In the genomic region with DNA sequence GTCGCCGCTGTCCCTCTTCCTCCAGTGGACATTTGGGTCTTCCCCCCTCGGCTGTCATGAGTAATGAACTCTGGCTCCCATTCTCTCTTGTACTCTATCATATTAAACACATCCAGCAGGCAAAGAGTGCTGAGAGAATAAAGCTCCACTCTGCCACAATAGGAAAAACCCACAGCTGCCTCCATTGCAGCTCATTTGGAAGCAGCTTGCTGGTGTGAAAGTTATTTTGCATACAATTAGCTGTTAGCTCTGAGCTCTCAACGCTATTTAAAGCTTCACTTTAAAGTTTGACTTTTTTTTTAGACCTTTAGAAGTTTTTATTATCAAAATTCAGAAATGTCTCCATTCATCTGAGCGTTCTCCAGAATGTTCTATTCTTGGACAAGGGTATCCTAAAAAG, we compare ENCODE assay signal across 30 mouse cellular contexts. TPM values are rescaled to one million over a fixed set of nuclear protein-coding genes. Genes with fewer than 3 reads are reported as not detected.
"Had no signal": no experiment of that assay in that cellular context is flagged by ENCODE, and none has a peak within 500 bp of the region (broad histone marks: within the 10 kb centered on the region; RNA-seq: fewer than 3 reads in every experiment).

No protein-coding gene starts in this region.

- ATAC-seq: hindbrain, postnatal 0 days; intestine, embryonic 16.5 days had no signal

- H3K27ac ChIP-seq: gastrocnemius, adult 2 months; heart, adult 2 months; heart, embryonic 13.5 days; heart, embryonic 15.5 days; hindbrain, embryonic 13.5 days; hindbrain, embryonic 15.5 days; hindbrain, postnatal 0 days; kidney, embryonic 15.5 days; kidney, postnatal 0 days; left cerebral cortex, adult 2 months; limb, embryonic 10.5 days; limb, embryonic 12.5 days had no signal

- H3K4me2 ChIP-seq: heart, embryonic 11.5 days; heart, embryonic 13.5 days; heart, embryonic 15.5 days; hindbrain, embryonic 13.5 days; hindbrain, embryonic 15.5 days; kidney, embryonic 15.5 days; limb, embryonic 12.5 days; liver, embryonic 11.5 days had no signal

- H3K27me3 ChIP-seq: heart, embryonic 15.5 days; kidney, embryonic 15.5 days; limb, embryonic 12.5 days had no signal

- DNase-seq: gastrocnemius, adult 2 months; gastrocnemius, postnatal 10 days; gastrocnemius, postnatal 36 days; heart, adult 11 months; heart, adult 2 months; heart, postnatal 14 days; heart, postnatal 36 days; kidney, adult 11 months; kidney, adult 2 months; kidney, adult 9 months; kidney, postnatal 14 days; kidney, postnatal 36 days; layer of hippocampus, adult 9-11 months; liver had no signal

- H3K9ac ChIP-seq: heart, embryonic 13.5 days; heart, embryonic 15.5 days; hindbrain, embryonic 13.5 days; hindbrain, embryonic 15.5 days; kidney, embryonic 15.5 days; limb, embryonic 12.5 days had no signal

- H3K9me3 ChIP-seq: heart, embryonic 13.5 days; heart, embryonic 15.5 days; hindbrain, embryonic 13.5 days; hindbrain, embryonic 15.5 days; kidney, embryonic 15.5 days; limb, embryonic 10.5 days; limb, embryonic 12.5 days had no signal

- H3K4me3 ChIP-seq: gastrocnemius, adult 2 months; heart, adult 2 months; heart, embryonic 13.5 days; heart, embryonic 15.5 days; hindbrain, embryonic 13.5 days; hindbrain, embryonic 15.5 days; kidney, embryonic 15.5 days; left cerebral cortex, adult 2 months; limb, embryonic 10.5 days; limb, embryonic 12.5 days had no signal

- H3K36me3 ChIP-seq: heart, embryonic 13.5 days; heart, embryonic 15.5 days; hindbrain, embryonic 13.5 days; hindbrain, embryonic 15.5 days; kidney, embryonic 15.5 days; limb, embryonic 10.5 days; limb, embryonic 12.5 days had no signal

RNA-seq across cellular contexts. Expression of a gene that starts 39.8 kb away (rescaled TPM):
- total RNA-seq: gastrocnemius, adult 2 months; gastrocnemius, postnatal 36 days; heart, postnatal 14 days; heart, postnatal 36 days; hematopoietic stem cell, adult 5-6 weeks had no signal
- polyA plus RNA-seq: gonadal fat pad, adult 2 months; heart, adult 2 months; heart, embryonic 15.5 days; heart, postnatal 0 days; kidney, adult 2 months had no signal
